Mouse (Mus musculus) E14TG2a.4 (cell line): ENCODE measurements at regions not wholly inside any gene's neighbourhood (a gene's known extent, or its start where the extent isn't known, plus 50 kb on each side); places are given as distances from the start of the nearest gene placed in this dataset.
"Not testable (repeated sequence)": the region's sequence is repeated elsewhere in the genome, so short reads cannot be mapped to it uniquely, and the experiment has no call there.

Experiments used
- H3K27me3 ChIP-seq: 2 replicates; pipeline ENCODE4 v1.6.1; 2014; ENCODE audit warnings: low read length, control low read depth; ENCODE audit not compliant: insufficient read depth
- H3K36me3 ChIP-seq: 2 replicates; pipeline ENCODE4 v1.6.1; 2014; ENCODE audit warnings: low read length, control low read depth; ENCODE audit not compliant: insufficient read depth
- H3K4me1 ChIP-seq: replicated peaks from 2 replicates; pipeline ENCODE4 v1.6.1; 2014; ENCODE audit warnings: low read depth, low read length, control low read depth
- H3K4me3 ChIP-seq: replicated peaks from 2 replicates; pipeline ENCODE4 v1.5.1; 2014; ENCODE audit warnings: mild to moderate bottlenecking, low read length
- H3K9me3 ChIP-seq: 2 replicates; pipeline ENCODE4 v1.6.1; 2014; ENCODE audit warnings: low read length, control low read depth
- CTCF ChIP-seq: conservative IDR thresholded peaks from 2 replicates; pipeline ENCODE4 v1.5.1; 2014; ENCODE audit warnings: low read length
- NANOG ChIP-seq: IDR thresholded peaks from 2 replicates; pipeline ENCODE4 v1.6.1; 2014; ENCODE audit warnings: borderline replicate concordance, low read length, mixed read lengths
- POU5F1 ChIP-seq: IDR thresholded peaks from 2 replicates; pipeline ENCODE4 v1.6.1; 2014; ENCODE audit warnings: low read length, borderline replicate concordance

GRCm38 (mm10) chr6:22716864-22717557 is 158.3 kb upstream of the Ptprz1 start:
- Histone ChIP-seq H3K27me3 (no peaks in the 10 kb centered on the region), H3K9me3 (peaks cover 3% of the 10 kb centered on the region; the same call in 1 of the 2 replicates), H3K36me3 (no peaks in the 10 kb centered on the region), H3K4me1 (no peaks in the 10 kb centered on the region), H3K4me3 (no peak overlapping the region)
- TF ChIP-seq CTCF (no peak), NANOG (no peak), POU5F1 (no peak)

- Histone ChIP-seq H3K36me3 (no peaks in the 10 kb centered on the region), H3K27me3 (no peaks in the 10 kb centered on the region), H3K4me3 (no peak overlapping the region), H3K9me3 (peaks cover 3% of the 10 kb centered on the region; the same call in 1 of the 2 replicates), H3K4me1 (no peaks in the 10 kb centered on the region)
- TF ChIP-seq POU5F1 (no peak), NANOG (no peak), CTCF (no peak)
Observed at GRCm38 (mm10) chr6:22716144-22716856, 159.0 kb upstream of the Ptprz1 start.

GRCm38 (mm10) chr6:22698187-22698586 is 177.1 kb upstream of the Ptprz1 start:
- no peak overlapping the region for H3K4me3 ChIP-seq
- H3K36me3 ChIP-seq, result no peaks in the 10 kb centered on the region
- TF ChIP-seq POU5F1, result no peak
- TF ChIP-seq NANOG, result no peak
- no peak for TF ChIP-seq CTCF
- no peaks in the 10 kb centered on the region for H3K27me3 ChIP-seq
- no peaks in the 10 kb centered on the region for H3K4me1 ChIP-seq
- H3K9me3 ChIP-seq, result no peaks in the 10 kb centered on the region

- no peaks in the 10 kb centered on the region for H3K27me3 ChIP-seq
- no peaks in the 10 kb centered on the region for H3K4me1 ChIP-seq
- no peak overlapping the region for H3K4me3 ChIP-seq
- peaks cover 47% of the 10 kb centered on the region for H3K9me3 ChIP-seq
- H3K36me3 ChIP-seq, result no peaks in the 10 kb centered on the region
- TF ChIP-seq POU5F1, result no peak
- no peak for TF ChIP-seq NANOG
- TF ChIP-seq CTCF, result no peak
Observed at GRCm38 (mm10) chr6:22688678-22689126, 186.6 kb upstream of the Ptprz1 start.

GRCm38 (mm10) chr6:22674586-22674929 is 200.7 kb upstream of the Ptprz1 start:
- no peak overlapping the region for H3K4me3 ChIP-seq
- no peak for TF ChIP-seq POU5F1
- no peak for TF ChIP-seq NANOG
- TF ChIP-seq CTCF, result no peak

GRCm38 (mm10) chr6:22673919-22674585 is 201.2 kb upstream of the Ptprz1 start:
- no peak for TF ChIP-seq POU5F1
- TF ChIP-seq NANOG, result no peak
- no peak for TF ChIP-seq CTCF
- no peaks in the 10 kb centered on the region for H3K27me3 ChIP-seq
- no peaks in the 10 kb centered on the region for H3K36me3 ChIP-seq
- H3K4me3 ChIP-seq, result no peak overlapping the region
- no peaks in the 10 kb centered on the region for H3K4me1 ChIP-seq
- H3K9me3 ChIP-seq, result peaks cover 4% of the 10 kb centered on the region; the same call in 1 of the 2 replicates

More at GRCm38 (mm10) chr6:22674586-22674929, 200.7 kb upstream of the Ptprz1 start:
- H3K9me3 ChIP-seq, result peaks cover 4% of the 10 kb centered on the region; the same call in 1 of the 2 replicates
- no peaks in the 10 kb centered on the region for H3K27me3 ChIP-seq
- H3K4me1 ChIP-seq, result no peaks in the 10 kb centered on the region
- no peaks in the 10 kb centered on the region for H3K36me3 ChIP-seq

GRCm38 (mm10) chr6:22671524-22671923 is 203.8 kb upstream of the Ptprz1 start:
- H3K36me3 ChIP-seq, result no peaks in the 10 kb centered on the region
- TF ChIP-seq CTCF, result no peak
- no peak for TF ChIP-seq NANOG
- TF ChIP-seq POU5F1, result no peak
- H3K27me3 ChIP-seq, result no peaks in the 10 kb centered on the region

GRCm38 (mm10) chr6:22668190-22668975 is 206.9 kb upstream of the Ptprz1 start:
- H3K27me3 ChIP-seq, result no peaks in the 10 kb centered on the region
- H3K4me1 ChIP-seq, result no peaks in the 10 kb centered on the region
- H3K36me3 ChIP-seq, result no peaks in the 10 kb centered on the region
- no peak for TF ChIP-seq CTCF
- no peak for TF ChIP-seq POU5F1
- no peak for TF ChIP-seq NANOG
- no peak overlapping the region for H3K4me3 ChIP-seq
- peaks cover 3% of the 10 kb centered on the region; the same call in 1 of the 2 replicates for H3K9me3 ChIP-seq

More at GRCm38 (mm10) chr6:22671524-22671923, 203.8 kb upstream of the Ptprz1 start:
- H3K4me1 ChIP-seq, result no peaks in the 10 kb centered on the region
- peaks cover 8% of the 10 kb centered on the region; the same call in 1 of the 2 replicates for H3K9me3 ChIP-seq
- H3K4me3 ChIP-seq, result no peak overlapping the region

GRCm38 (mm10) chr6:22657401-22657800 is 217.9 kb upstream of the Ptprz1 start:
- H3K36me3 ChIP-seq, H3K27me3 ChIP-seq, H3K4me1 ChIP-seq, H3K4me3 ChIP-seq: not testable (repeated sequence)
- peaks cover 70% of the 10 kb centered on the region for H3K9me3 ChIP-seq
